Mouse (Mus musculus) cortical plate, adult 2 months (tissue): ENCODE measurements at regions not wholly inside any gene's neighbourhood (a gene's known extent, or its start where the extent isn't known, plus 50 kb on each side); places are given as distances from the start of the nearest gene placed in this dataset.

Source experiments
- H3K27ac ChIP-seq: fragments of 200-500 bp; 2 replicates; pipeline ENCODE4 v1.5.1; 2012; ENCODE audit warnings: low read length, control low read depth, inconsistent platforms; ENCODE audit not compliant: insufficient read depth
- H3K4me1 ChIP-seq: fragments of 200-500 bp; 2 replicates; pipeline ENCODE4 v1.6.1; 2011; ENCODE audit warnings: low read length; ENCODE audit not compliant: control insufficient read depth, insufficient read depth
- H3K4me3 ChIP-seq: fragments of 200-500 bp; 2 replicates; pipeline ENCODE4 v1.5.1; 2011; ENCODE audit warnings: mild to moderate bottlenecking, low read length, control low read depth; ENCODE audit not compliant: insufficient read depth
- CTCF ChIP-seq: fragments of 200-500 bp; IDR thresholded peaks from 2 replicates; pipeline ENCODE4 v1.5.1; 2011; ENCODE audit warnings: mild to moderate bottlenecking, control low read depth, low read length; ENCODE audit not compliant: insufficient read depth; ENCODE audit errors: extremely low read depth
- POLR2A ChIP-seq: fragments of 200-500 bp; IDR thresholded peaks from 2 replicates; pipeline ENCODE4 v1.6.1; 2011; ENCODE audit warnings: mild to moderate bottlenecking, low read length, control low read depth; ENCODE audit not compliant: insufficient read depth; ENCODE audit errors: extremely low read depth

DNA sequence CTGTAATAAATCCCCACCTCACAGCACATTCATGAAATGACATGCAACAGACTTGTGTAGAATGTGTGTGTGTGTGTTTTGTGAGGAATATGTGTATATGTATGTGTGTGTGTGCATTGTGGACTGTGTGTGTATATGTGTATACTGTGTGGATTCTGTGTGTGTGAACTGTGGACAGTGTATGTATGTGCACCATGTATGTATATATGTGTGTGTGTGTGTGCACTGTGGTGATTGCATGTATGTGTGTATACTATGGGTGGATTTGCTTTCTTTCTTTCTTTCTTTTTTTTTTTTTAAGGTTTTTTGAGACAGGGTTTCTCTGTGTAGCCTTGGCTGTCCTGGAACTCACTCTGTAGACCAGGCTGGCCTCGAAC is 91.5 kb upstream of the Hdac4 start:
- TF ChIP-seq CTCF, result no peak
- no peak for TF ChIP-seq POLR2A
- H3K27ac ChIP-seq, result no peak overlapping the region

DNA sequence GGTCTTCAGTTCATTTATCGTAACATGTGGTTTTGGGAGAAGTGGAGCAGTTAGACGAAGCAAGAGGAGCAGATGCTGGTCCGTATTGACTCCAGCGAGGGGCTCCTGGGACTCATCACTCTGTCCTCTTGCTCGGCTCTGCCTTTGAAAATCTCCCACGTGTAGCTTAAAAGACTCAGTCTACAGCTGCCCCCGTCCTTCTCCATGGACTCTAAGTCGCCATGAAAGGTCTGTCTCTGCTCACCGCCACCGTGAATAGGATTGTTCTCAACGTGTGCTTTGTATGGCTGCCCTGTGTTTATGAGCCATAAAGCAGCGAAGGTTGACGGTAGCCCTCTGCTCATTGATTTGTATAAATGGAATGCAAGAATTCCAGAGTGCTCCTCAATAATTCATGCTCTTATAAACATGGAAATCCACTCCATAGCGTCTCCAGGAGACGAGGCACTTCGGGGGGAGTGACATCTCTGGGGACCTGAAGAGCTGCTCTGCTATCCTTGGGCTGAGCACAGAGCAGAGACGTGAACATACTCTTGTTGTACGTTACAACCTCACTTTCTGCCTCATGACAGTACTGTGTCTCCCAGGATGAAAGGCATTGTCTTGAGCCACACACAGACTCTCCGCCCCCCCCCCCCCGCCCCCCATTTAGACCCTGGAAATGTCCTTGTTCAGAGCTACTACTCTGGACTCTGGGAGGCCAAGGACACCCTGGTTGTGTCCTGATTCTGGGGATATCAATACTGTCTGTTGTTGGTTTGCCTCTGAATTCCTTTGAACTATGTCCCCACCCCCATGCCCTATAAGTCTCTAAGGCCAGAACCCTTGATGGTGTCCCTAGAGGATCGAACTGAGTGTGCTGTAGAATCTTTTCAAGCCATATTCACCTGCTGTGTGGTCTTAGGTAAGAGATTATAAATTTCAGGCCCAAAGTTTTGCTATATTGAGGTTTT is 90.8 kb upstream of the Hdac4 start:
- Histone ChIP-seq H3K27ac (no peak overlapping the region), H3K4me1 (no peaks in the 10 kb centered on the region), H3K4me3 (no peak overlapping the region)
- no peak for TF ChIP-seq CTCF
- TF ChIP-seq POLR2A, result no peak

More for the DNA sequence above, 91.5 kb upstream of the Hdac4 start:
- Histone ChIP-seq H3K4me1 (no peaks in the 10 kb centered on the region), H3K4me3 (no peak overlapping the region)

GRCm38 (mm10) chr1:92284155-92284554 is 88.7 kb upstream of the Hdac4 start:
- TF ChIP-seq CTCF, result no peak
- TF ChIP-seq POLR2A, result no peak
- Histone ChIP-seq H3K4me1 (no peaks in the 10 kb centered on the region), H3K4me3 (no peak overlapping the region), H3K27ac (no peak overlapping the region)

DNA sequence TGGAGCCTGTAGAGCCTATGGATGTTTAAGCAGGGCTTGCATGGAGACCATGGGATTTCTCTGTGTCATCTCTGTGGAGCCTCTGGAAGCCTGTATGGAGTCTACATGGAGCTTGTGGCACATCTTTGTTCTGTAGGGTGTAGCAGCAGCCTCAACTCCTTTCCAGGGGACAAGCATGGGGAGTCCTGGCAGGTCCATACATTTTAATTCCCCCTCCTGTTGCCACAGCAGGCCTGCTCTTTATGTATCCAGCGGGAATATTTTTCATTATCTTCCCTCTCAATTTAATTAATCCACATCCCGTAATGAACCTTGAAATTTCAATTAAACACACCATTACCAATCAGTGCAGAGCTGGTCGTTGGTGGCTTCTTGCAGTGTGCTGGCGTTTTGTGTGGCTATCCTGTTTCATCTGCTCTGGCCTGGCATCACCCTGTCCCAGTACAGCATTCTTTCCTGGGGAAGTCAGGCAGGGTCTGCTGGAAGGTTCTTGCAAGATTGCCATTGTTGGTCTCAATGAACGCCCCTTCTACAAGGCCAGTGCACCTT is 81.8 kb upstream of the Hdac4 start:
- Histone ChIP-seq H3K27ac (no peak overlapping the region), H3K4me3 (no peak overlapping the region), H3K4me1 (no peaks in the 10 kb centered on the region)
- TF ChIP-seq POLR2A, result no peak
- TF ChIP-seq CTCF, result no peak

DNA sequence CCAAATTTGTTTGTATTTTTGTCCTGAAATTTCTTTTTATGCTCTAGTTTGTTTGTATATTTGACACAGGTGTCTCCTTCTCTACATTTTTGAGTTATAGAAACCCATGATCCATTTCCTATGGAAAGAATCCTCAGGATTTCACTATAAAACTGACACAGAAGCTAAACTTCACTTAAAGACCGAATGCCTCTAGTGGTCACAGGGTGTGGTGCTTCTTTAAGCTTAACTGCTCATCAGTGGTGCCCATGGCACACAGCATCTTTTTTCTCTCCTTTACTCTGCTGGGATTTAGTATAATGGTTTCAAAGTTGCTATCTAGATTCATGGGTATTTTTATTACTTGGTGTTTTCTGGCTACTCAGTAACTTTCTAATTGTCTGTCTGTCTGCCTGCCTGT is 79.9 kb upstream of the Hdac4 start:
- TF ChIP-seq POLR2A (no peak), CTCF (no peak)
- no peak overlapping the region for H3K27ac ChIP-seq
- H3K4me1 ChIP-seq, result 0 out of 2 replicates have a peak, but pooled peaks cover under 1% of the 10 kb centered on the region
- H3K4me3 ChIP-seq, result no peak overlapping the region

GRCm38 (mm10) chr1:92273760-92274159 is 78.3 kb upstream of the Hdac4 start:
- Histone ChIP-seq H3K4me1 (peaks cover 5% of the 10 kb centered on the region; the same call in 1 of the 2 replicates), H3K27ac (no peak overlapping the region), H3K4me3 (no peak overlapping the region)
- TF ChIP-seq CTCF (no peak), POLR2A (no peak)

DNA sequence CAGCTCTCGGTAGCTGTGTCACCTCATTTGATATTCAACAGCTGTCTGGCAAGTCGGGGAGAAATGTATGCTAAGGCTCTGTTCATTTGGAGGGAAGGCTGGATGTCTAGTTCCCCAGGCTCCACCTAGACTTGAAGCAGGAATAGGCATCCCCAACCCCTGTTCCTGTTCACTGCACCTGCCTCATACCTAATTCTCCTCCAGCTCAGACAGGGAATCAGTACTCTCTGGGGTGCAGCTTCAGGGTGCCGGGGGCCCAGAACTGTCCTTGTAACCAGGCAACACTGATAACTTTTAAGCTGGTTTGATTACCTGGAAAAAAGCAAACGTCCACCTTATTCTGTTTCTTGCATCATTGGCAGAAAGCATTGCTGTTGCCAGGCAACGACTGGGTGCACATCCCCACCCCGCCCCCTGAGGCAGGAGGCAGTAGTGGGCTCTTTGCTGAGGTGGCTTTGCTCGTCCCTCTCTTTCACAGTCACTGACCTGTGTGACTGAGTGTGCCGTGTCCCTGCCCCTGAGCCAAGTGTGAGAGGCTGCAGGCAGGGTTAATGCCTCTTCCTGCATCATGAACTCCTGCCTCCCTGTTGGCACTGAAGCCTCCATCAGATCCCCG is 76.3 kb upstream of the Hdac4 start:
- Histone ChIP-seq H3K4me1 (peaks cover 5% of the 10 kb centered on the region; the same call in 1 of the 2 replicates), H3K4me3 (no peak overlapping the region), H3K27ac (no peak overlapping the region)
- TF ChIP-seq POLR2A, result no peak
- TF ChIP-seq CTCF, result no peak

GRCm38 (mm10) chr1:92270486-92271058 is 75.1 kb upstream of the Hdac4 start:
- no peak overlapping the region for H3K27ac ChIP-seq
- H3K4me1 ChIP-seq, result peaks cover 5% of the 10 kb centered on the region; the same call in 1 of the 2 replicates
- no peak for TF ChIP-seq CTCF
- TF ChIP-seq POLR2A, result no peak
- no peak overlapping the region for H3K4me3 ChIP-seq

DNA sequence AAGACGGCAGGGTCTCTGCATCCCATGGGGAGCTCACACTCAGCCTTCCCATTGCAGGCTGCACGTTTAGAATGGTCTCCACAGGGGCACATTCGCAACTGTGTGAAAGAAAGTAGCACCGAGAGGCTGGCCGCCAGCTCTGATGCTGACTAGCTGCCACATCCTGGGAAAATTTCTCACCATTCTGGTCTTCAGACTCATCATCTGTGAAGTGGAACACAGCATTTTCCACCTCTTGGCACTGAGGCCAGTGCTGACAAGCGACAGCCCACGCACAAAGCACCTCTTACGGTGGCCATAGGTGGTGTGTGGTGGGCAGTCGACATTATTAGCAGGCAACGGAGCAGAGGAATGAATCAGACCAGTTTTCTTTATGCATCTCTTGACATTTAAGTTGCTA is 74.0 kb upstream of the Hdac4 start:
- H3K27ac ChIP-seq, result no peak overlapping the region
- H3K4me1 ChIP-seq, result peaks cover 5% of the 10 kb centered on the region; the same call in 1 of the 2 replicates
- no peak overlapping the region for H3K4me3 ChIP-seq
- TF ChIP-seq CTCF (no peak), POLR2A (no peak)

DNA sequence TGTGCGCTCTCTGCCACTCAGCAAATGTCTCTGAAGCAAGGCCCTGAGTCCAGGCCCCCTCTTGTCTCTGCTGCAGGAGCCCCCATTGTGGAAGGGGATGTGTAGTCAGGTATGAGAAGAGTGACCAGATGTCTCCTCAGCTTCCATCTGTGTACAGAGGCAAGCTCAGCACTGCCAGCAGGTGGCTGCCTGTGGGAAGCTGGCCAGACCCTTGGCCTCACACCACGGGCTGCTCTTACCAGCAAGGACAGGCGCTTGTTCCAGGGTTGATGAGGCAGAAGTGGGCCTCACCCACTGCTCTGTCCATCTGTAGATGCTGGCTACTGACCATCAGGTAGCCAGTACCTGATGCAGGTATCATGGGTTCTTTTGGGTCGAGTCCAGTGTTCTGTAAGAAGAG is 69.4 kb upstream of the Hdac4 start:
- Histone ChIP-seq H3K4me3 (no peak overlapping the region), H3K4me1 (peaks cover 2% of the 10 kb centered on the region; the same call in 1 of the 2 replicates), H3K27ac (no peak overlapping the region)
- TF ChIP-seq POLR2A (no peak), CTCF (no peak)
